Mouse (Mus musculus): ENCODE measurements at regions not wholly inside any gene's neighbourhood (a gene's known extent, or its start where the extent isn't known, plus 50 kb on each side); places are given as distances from the start of the nearest gene placed in this dataset.
"Not testable (repeated sequence)": the region's sequence is repeated elsewhere in the genome, so short reads cannot be mapped to it uniquely, and the experiment has no call there.

DNA sequence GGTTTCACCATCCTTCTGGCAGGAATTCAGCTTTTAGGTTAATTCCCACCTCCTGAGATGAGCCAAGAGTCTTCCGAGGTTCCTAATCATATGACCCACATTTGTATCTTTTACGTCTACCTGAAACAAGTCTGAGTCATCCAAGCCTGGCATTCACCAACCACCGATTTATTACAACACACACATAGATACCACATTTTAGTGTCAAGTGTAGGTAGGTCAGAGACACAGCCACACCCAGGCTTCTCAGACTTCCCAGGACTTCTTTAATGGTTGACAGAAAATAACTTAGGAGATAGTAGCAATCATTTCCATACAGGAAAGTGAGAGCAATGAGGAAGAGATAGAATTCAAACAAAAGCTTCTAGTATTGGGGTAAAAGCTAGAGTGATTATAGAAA lies 189.2 kb upstream of the Gm10306 start:
- H3K27me3 ChIP-seq (ENCODE audit: low read depth, poor library complexity, severe bottlenecking), result peaks cover 12% of the 10 kb centered on the region; the same call in 1 of the 2 replicates
- no peak for DNase-seq (ENCODE audit: low spot score)
- no peaks in the 10 kb centered on the region for H3K9me3 ChIP-seq (replicated peaks)
- no peak overlapping the region for H3K4me3 ChIP-seq
- H3K36me3 ChIP-seq, result no peaks in the 10 kb centered on the region
- 91% methylated on average over 3 of the region's 3 CpGs for WGBS
- H3K4me1 ChIP-seq, result peaks cover 15% of the 10 kb centered on the region; the same call in 1 of the 2 replicates
- H3K27ac ChIP-seq, result no peak overlapping the region

DNA sequence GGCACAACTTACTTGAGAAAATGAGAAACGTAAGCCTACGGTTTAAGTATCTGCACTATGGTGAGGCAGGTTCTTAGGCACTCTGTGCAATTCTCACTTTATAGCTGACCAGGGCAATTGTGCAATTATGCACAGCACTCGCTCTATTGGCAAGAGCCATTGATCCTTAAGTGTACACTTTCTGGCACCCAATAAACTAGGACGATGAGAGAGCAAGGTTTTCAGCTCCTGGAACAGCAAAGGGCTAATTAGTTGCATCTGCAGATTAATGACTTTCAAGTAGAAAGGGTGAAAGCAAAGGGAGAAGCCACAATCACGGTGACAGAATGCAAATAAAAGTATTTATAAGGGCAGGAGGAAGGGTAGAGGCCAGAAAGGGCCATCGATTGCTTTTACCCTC lies 185.4 kb upstream of the Gm10306 start:
- WGBS, result 17% methylated on average over 6 of the region's 6 CpGs
- no peak overlapping the region for H3K27ac ChIP-seq
- DNase-seq (ENCODE audit: low spot score), result peak; percentile 31
- no peaks in the 10 kb centered on the region for H3K36me3 ChIP-seq
- H3K4me1 ChIP-seq, result peaks cover 15% of the 10 kb centered on the region; the same call in 1 of the 2 replicates
- H3K4me3 ChIP-seq, result no peak overlapping the region
- H3K9me3 ChIP-seq (replicated peaks), result no peaks in the 10 kb centered on the region
- H3K27me3 ChIP-seq (ENCODE audit: low read depth, poor library complexity, severe bottlenecking), result peaks cover 19% of the 10 kb centered on the region; the same call in 1 of the 2 replicates

DNA sequence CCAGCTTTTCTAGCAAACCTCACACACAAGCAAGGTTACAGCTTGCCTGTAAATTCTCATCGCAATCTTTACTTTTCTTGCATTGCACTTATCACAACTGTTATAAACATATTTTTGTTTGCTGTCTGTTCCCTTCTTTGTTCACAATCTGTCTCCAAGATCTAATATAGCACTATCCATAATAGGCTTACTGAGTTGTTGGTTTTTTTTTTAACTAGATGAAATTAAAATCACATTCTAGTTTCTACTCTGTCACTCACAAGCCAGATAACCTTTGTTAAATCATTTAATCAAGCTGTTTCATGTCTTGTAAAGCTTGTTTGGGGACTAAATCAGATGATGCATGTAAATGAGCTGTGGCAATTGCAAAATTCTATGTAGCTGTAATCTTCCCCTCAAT lies 180.1 kb upstream of the Gm10306 start:
- H3K4me1 ChIP-seq, result peaks cover 4% of the 10 kb centered on the region; the same call in 1 of the 2 replicates
- H3K4me3 ChIP-seq, result no peak overlapping the region
- no peaks in the 10 kb centered on the region for H3K36me3 ChIP-seq
- H3K27me3 ChIP-seq (ENCODE audit: low read depth, poor library complexity, severe bottlenecking), result peaks cover 8% of the 10 kb centered on the region; the same call in 1 of the 2 replicates
- 94% methylated on average over 1 of the region's 1 CpGs for WGBS
- no peaks in the 10 kb centered on the region for H3K9me3 ChIP-seq (replicated peaks)
- DNase-seq (ENCODE audit: low spot score), result no peak
- H3K27ac ChIP-seq, result no peak overlapping the region

DNA sequence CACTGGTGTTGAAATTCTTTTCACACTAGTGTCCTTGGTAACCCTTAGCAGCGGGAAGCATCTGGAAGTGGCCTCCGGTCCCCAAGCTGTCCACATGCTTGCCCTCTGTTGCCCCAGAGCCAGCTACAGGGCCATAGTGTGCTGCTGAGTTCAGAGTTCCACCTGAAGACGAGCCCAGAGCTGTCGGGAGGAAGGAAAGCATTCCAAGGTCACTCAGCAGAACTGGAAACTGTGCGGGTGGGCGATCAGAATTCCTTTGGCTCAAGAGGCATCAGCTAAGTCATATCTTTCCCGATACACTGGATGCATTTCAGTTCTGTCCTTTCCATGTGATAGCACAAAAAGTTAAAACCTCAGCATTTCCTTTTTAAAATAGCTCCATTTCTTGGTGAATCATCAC lies 170.6 kb upstream of the Gm10306 start:
- Histone ChIP-seq H3K27me3 (ENCODE audit: low read depth, poor library complexity, severe bottlenecking) (no peaks in the 10 kb centered on the region), H3K36me3 (no peaks in the 10 kb centered on the region), H3K9me3 (replicated peaks) (no peaks in the 10 kb centered on the region), H3K4me1 (peaks cover 2% of the 10 kb centered on the region; the same call in 1 of the 2 replicates), H3K27ac (no peak overlapping the region), H3K4me3 (no peak overlapping the region)
- DNase-seq (ENCODE audit: low spot score), result no peak
- 72% methylated on average over 7 of the region's 7 CpGs for WGBS

DNA sequence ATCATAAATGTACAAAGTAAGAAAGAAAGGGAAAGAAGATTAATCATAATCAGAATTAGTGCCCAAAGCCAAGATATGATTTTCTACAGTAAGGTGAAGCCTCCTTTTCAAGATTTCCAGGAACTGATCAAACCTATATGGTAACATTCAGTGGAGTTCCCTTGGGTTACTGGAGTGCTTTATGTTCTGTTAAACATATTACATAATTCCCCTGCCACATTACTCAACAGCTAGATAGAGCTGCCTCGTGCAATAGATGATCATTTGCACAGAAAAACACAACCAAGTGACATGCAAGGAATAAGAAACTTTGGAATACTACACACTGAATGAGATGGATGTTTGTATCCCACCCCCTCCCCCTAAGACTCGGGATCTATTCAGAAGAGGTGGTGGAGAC lies 168.0 kb upstream of the Gm10306 start:
- no peaks in the 10 kb centered on the region for H3K36me3 ChIP-seq
- no peak overlapping the region for H3K27ac ChIP-seq
- no peaks in the 10 kb centered on the region for H3K27me3 ChIP-seq (ENCODE audit: low read depth, poor library complexity, severe bottlenecking)
- WGBS, result 65% methylated on average over 2 of the region's 2 CpGs
- no peaks in the 10 kb centered on the region for H3K9me3 ChIP-seq (replicated peaks)
- H3K4me3 ChIP-seq, result no peak overlapping the region
- H3K4me1 ChIP-seq, result no peaks in the 10 kb centered on the region; the same call in 1 of the 2 replicates
- DNase-seq (ENCODE audit: low spot score), result no peak

DNA sequence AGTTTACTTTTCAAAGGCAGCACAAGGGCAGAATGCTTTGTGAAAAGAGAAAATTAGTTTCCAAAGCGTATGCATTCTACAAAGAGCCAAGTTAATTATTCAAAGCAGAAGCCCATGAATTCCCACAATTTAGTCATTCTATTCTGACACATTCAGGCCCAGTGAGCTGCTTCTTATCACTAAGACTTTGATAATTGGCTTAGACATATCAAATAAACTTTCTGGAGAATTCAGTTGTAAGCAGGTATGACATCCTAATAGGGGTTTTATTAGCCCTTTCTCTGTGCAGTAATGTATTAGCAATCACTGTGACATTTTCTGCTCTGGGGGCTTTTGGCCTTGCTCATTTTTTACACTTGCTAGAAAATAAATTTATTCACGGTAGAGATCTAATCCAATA lies 161.9 kb upstream of the Gm10306 start:
- no peak overlapping the region for H3K4me3 ChIP-seq

DNA sequence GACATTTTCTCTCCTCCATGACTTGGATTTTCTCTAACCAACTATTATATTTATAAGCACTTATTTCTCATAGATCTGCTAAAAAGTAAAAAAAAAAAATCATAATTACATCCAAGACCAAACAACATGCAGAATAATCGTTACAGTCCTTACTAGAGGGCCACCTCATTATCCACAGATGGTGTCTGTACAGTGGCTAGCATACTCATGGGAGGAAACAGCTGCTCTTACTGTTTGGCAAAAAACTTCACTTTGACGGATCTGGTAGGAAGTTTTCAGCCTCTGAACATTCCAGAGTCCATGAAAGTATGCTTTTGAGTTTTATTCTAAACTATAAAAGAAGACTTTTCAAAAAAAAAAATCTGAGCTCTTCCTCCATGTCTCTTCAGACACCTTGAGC lies 159.1 kb upstream of the Gm10306 start:
- Histone ChIP-seq H3K4me3 (no peak overlapping the region), H3K27ac (no peak overlapping the region), H3K36me3 (no peaks in the 10 kb centered on the region), H3K4me1 (no peaks in the 10 kb centered on the region), H3K27me3 (ENCODE audit: low read depth, poor library complexity, severe bottlenecking) (no peaks in the 10 kb centered on the region), H3K9me3 (replicated peaks) (no peaks in the 10 kb centered on the region)
- DNase-seq (ENCODE audit: low spot score), result no peak
- WGBS, result 82% methylated on average over 2 of the region's 2 CpGs

More for the DNA sequence above, 161.9 kb upstream of the Gm10306 start:
- Histone ChIP-seq H3K36me3 (no peaks in the 10 kb centered on the region), H3K9me3 (replicated peaks) (no peaks in the 10 kb centered on the region), H3K27ac (no peak overlapping the region), H3K27me3 (ENCODE audit: low read depth, poor library complexity, severe bottlenecking) (no peaks in the 10 kb centered on the region), H3K4me1 (no peaks in the 10 kb centered on the region)
- no peak for DNase-seq (ENCODE audit: low spot score)
- 83% methylated on average over 2 of the region's 2 CpGs for WGBS

DNA sequence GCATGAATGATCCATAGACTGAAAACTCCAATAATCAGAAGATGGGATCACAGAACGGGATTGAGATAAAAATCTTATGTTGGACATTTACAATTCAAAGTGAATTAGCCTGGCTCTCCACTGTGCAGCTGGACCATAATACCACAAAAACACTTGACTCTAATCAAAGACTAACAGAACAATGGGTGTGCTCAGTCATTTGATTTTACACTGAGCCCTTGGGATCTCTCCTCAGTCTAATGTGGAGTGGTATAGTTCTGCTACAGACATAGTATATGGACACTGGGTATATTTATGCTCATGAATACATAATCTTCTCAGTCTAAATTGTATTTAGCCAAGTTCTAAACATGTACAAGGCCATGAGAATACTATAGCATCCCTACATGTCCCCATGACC lies 149.4 kb upstream of the Gm10306 start:
- DNase-seq (ENCODE audit: low spot score), result no peak
- Histone ChIP-seq H3K27me3 (ENCODE audit: low read depth, poor library complexity, severe bottlenecking) (no peaks in the 10 kb centered on the region), H3K4me3 (no peak overlapping the region), H3K36me3 (no peaks in the 10 kb centered on the region), H3K27ac (no peak overlapping the region), H3K4me1 (no peaks in the 10 kb centered on the region), H3K9me3 (replicated peaks) (no peaks in the 10 kb centered on the region)
- 96% methylated on average over 1 of the region's 1 CpGs for WGBS

DNA sequence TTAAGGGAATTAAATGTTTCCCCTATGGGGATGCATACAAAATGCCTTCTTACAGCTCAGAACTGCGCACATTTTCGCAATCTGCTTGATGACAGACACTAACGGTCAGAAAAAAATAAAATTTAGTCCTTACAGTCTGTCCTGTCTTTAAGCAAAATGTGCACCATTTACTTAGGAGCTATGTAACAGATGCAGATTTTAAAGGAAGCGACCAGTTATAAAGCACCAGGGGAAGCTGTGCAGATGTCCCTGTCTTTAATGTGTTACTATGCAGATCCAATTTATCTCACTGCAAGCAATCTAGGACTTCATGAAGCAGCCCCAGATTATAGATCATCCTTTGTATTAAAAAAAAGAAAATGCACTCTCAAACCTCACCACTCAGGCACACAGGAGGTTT lies 148.8 kb upstream of the Gm10306 start:
- Histone ChIP-seq H3K36me3 (no peaks in the 10 kb centered on the region), H3K4me3 (no peak overlapping the region)
- 90% methylated on average over 4 of the region's 4 CpGs for whole genome bisulfite sequencing

DNA sequence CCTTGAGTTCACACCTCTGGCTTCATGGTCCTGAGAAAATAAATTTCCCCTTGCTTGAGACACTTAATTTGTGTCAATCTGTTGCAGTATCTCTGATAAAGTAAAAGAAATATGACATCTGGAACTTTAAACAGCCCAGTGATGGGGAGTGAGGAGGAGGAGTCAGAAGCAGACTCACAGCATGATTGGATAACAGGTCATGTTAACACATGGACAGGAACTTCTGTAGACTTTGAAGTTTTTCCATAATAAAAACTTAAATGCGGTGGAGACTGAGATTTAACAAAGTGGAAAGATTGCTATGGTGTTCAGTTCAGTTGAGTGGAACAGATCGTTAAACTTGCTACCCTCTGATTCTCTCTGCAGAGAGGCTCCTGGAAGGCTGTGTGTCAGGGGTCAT lies 143.7 kb upstream of the Gm10306 start:
- no peaks in the 10 kb centered on the region for H3K27me3 ChIP-seq (ENCODE audit: low read depth, poor library complexity, severe bottlenecking)
- no peak overlapping the region for H3K27ac ChIP-seq
- no peak for DNase-seq (ENCODE audit: low spot score)
- H3K9me3 ChIP-seq (replicated peaks), result no peaks in the 10 kb centered on the region
- no peaks in the 10 kb centered on the region for H3K36me3 ChIP-seq
- no peak overlapping the region for H3K4me3 ChIP-seq
- 0 out of 2 replicates have a peak, but pooled peaks cover 5% of the 10 kb centered on the region for H3K4me1 ChIP-seq
- 51% methylated on average over 2 of the region's 2 CpGs for WGBS

More for the DNA sequence above, 148.8 kb upstream of the Gm10306 start:
- Histone ChIP-seq H3K4me1 (no peaks in the 10 kb centered on the region), H3K27ac (no peak overlapping the region), H3K9me3 (replicated peaks) (no peaks in the 10 kb centered on the region), H3K27me3 (ENCODE audit: low read depth, poor library complexity, severe bottlenecking) (no peaks in the 10 kb centered on the region)
- no peak for DNase-seq (ENCODE audit: low spot score)

DNA sequence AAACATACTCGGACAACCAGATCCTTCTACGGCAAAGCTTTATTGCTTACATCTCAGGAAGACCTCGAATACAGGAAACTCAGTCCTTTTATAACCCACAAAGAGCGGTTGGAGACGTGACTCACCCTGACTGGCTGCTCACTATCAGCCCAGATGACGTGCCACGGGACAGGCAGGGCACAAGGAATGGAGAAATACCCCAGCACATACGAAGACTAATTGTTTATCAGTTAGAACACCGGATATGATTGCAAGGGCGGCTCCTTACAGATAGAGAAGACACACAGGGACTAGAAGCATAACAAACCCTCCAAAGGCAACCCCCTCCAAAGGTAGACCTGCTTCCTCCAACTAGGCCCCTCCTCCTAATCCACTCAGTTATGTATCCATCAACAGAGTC lies 130.8 kb upstream of the Gm10306 start:
- H3K27me3 ChIP-seq (ENCODE audit: low read depth, poor library complexity, severe bottlenecking); DNase-seq (ENCODE audit: low spot score); H3K27ac ChIP-seq; H3K4me3 ChIP-seq; H3K36me3 ChIP-seq; H3K9me3 ChIP-seq (replicated peaks): not testable (repeated sequence)
- WGBS, result 91% methylated on average over 10 of the region's 10 CpGs
- peaks cover 11% of the 10 kb centered on the region for H3K4me1 ChIP-seq

DNA sequence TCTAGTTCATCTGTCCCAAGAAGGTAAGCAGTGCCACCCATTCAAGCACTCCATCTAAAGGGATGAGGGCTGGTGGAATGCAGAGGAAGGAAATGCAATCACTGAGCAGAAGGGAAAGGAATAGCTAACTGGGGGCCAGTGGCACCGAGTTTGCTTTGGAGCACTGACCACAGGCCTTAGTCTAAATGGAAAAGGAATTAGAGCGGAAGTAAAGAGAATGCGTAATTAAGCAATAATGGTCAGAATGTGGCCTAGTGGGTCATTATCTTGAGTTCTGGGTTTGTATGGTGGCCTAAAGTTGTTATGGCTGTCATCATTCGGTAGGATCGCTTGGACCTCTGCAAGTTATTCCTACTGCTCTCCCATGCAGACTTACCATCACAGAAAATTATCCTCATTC lies 128.8 kb upstream of the Gm10306 start:
- H3K4me1 ChIP-seq, result no peaks in the 10 kb centered on the region
- H3K27me3 ChIP-seq (ENCODE audit: low read depth, poor library complexity, severe bottlenecking), result no peaks in the 10 kb centered on the region
- H3K4me3 ChIP-seq, result no peak overlapping the region
- H3K27ac ChIP-seq, result no peak overlapping the region
- no peak for DNase-seq (ENCODE audit: low spot score)
- WGBS, result 96% methylated on average over 5 of the region's 5 CpGs
- no peaks in the 10 kb centered on the region for H3K36me3 ChIP-seq
- no peaks in the 10 kb centered on the region for H3K9me3 ChIP-seq (replicated peaks)

DNA sequence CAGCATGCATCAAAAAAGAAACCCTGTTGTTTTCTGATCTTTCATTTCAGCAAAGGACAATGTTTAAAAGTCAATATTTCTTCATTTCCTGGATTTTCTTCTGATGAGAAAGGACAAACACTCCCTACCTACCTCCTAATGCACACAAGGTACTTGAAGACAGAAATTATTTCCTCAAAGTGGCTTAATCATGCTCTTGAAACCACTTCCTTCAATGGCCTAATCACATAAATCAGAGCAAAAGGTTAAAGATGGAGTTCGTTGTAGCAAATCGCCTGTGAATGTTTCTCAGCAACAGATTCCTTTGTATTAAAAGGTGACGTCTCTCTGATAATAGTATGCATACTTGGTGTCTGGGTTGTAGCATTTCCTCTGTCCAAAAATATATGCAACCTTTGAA lies 124.3 kb upstream of the Gm10306 start:
- H3K4me1 ChIP-seq, result no peaks in the 10 kb centered on the region
- no peaks in the 10 kb centered on the region for H3K9me3 ChIP-seq (replicated peaks)
- H3K4me3 ChIP-seq, result no peak overlapping the region
- H3K27me3 ChIP-seq (ENCODE audit: low read depth, poor library complexity, severe bottlenecking), result no peaks in the 10 kb centered on the region
- WGBS, result 65% methylated on average over 3 of the region's 3 CpGs
- no peaks in the 10 kb centered on the region for H3K36me3 ChIP-seq
- no peak overlapping the region for H3K27ac ChIP-seq
- no peak for DNase-seq (ENCODE audit: low spot score)

DNA sequence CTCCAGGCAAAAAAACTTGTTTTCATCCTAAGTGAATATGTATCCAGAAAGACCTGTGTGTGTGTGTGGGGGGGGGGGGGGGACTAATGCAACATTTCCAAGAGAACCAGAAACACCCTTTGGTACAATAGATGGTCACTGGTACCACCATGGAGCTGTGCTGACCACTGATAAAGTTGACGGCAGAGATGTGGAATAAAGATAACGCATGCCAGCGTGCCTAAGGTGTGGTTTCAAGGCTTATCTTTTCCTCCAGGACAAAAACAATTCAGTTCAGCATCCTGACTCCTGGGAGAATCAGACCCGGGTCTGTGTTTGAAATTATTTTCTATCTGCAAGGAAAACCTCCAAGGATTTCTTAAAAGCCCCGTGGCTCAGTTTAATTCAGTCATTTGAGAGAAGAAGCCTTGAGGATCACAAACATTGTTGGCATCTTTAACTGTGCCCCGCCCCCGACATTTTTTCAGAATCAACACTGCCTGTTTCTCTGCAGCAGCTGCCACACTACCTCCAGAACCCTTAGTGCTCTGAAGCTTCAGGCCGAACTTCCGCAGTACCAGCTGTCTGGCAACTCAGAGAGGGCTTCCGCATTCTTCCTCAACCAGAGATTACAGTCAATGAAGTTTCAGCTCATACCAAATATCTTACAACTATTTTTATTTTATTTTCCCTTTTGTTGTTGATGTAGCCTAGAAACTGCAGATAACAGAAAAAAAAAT lies 118.5 kb upstream of the Gm10306 start:
- H3K27ac ChIP-seq, result no peak overlapping the region
- H3K4me3 ChIP-seq, result no peak overlapping the region
- DNase-seq (ENCODE audit: low spot score), result no peak
- no peaks in the 10 kb centered on the region for H3K36me3 ChIP-seq
- H3K4me1 ChIP-seq, result no peaks in the 10 kb centered on the region
- 76% methylated on average over 10 of the region's 10 CpGs for WGBS
- H3K9me3 ChIP-seq (replicated peaks), result no peaks in the 10 kb centered on the region
- no peaks in the 10 kb centered on the region for H3K27me3 ChIP-seq (ENCODE audit: low read depth, poor library complexity, severe bottlenecking)

Data from limb, embryonic 10.5 days (tissue).